Mouse (Mus musculus): ENCODE measurements around the gene Klhl8.

- TF ChIP-seq POLR2A (IDR thresholded peaks at IDR 0.05; ENCODE audit: extremely low read depth, insufficient read depth, low read length), result no peak
- no peak for TF ChIP-seq CTCF (IDR thresholded peaks at IDR 0.05; ENCODE audit: extremely low read depth, insufficient read depth, low read length)
These were observed 96.4 kb downstream of the Klhl8 start for GRCm38 (mm10) chr5:103814551-103815248.

All from cortical plate, adult 2 months (tissue).